Mouse (Mus musculus) limb, embryonic 12.5 days (tissue): ENCODE data around the gene Otop3. TPM values are rescaled to one million over a fixed set of nuclear protein-coding genes. Genes with fewer than 3 reads are reported as not detected.

Source experiments
- ATAC-seq: fragments of 200-750 bp; cut with Nextera tagmentation; 2 replicates; pipeline ENCODE4 v1.8.0; 2017; ENCODE audit warnings: low read depth, moderate TSS enrichment; ENCODE audit not compliant: insufficient number of reproducible peaks, insufficient read depth, low FRiP score, low TSS enrichment
- H3K27ac ChIP-seq: fragments of 300-500 bp; sonication (generic); 2 replicates; pipeline ENCODE4 v1.5.1; 2016; ENCODE audit warnings: mild to moderate bottlenecking, moderate library complexity
- H3K27me3 ChIP-seq: fragments of 300-500 bp; sonication (generic); 2 replicates; pipeline ENCODE4 v1.6.1; 2016; ENCODE audit warnings: mild to moderate bottlenecking, moderate library complexity
- H3K36me3 ChIP-seq: fragments of 300-500 bp; sonication (generic); 2 replicates; pipeline ENCODE4 v1.6.1; 2016; ENCODE audit warnings: mild to moderate bottlenecking, moderate library complexity
- H3K4me1 ChIP-seq: fragments of 300-500 bp; sonication (generic); replicated peaks from 2 replicates; pipeline ENCODE4 v1.6.1; 2016
- H3K4me2 ChIP-seq: fragments of 300-500 bp; sonication (generic); 2 replicates; pipeline ENCODE4 v1.6.1; 2016; ENCODE audit warnings: mild to moderate bottlenecking, moderate library complexity
- H3K4me3 ChIP-seq: fragments of 300-500 bp; sonication (generic); replicated peaks from 2 replicates; pipeline ENCODE4 v1.5.1; 2016; ENCODE audit warnings: mild to moderate bottlenecking
- H3K9ac ChIP-seq: fragments of 300-500 bp; sonication (generic); replicated peaks from 2 replicates; pipeline ENCODE4 v1.6.1; 2016; ENCODE audit warnings: mild to moderate bottlenecking, moderate library complexity
- H3K9me3 ChIP-seq: fragments of 300-500 bp; sonication (generic); 2 replicates; pipeline ENCODE4 v1.6.1; 2016; ENCODE audit warnings: mild to moderate bottlenecking, moderate library complexity
- WGBS: fragments of 180-500 bp; shearing (Covaris S2); methylation state at CpG from one replicate; pipeline ENCODE4 v1.1.7; 2016; 5-methylcytosine and 5-hydroxymethylcytosine counted together
- polyA plus RNA-seq: library from polyadenylated mRNA; unstranded; fragments of >200 nt; fragmentation: Nextera tagmentation; extraction: Ambion mirVana; gene quantifications from 2 replicates; pipeline ENCODE4 v1.2.1, GENCODE M21; 2016

Otop3 gene
- polyA plus RNA-seq, 1 experiment from 2014 or later = not detected

DNA sequence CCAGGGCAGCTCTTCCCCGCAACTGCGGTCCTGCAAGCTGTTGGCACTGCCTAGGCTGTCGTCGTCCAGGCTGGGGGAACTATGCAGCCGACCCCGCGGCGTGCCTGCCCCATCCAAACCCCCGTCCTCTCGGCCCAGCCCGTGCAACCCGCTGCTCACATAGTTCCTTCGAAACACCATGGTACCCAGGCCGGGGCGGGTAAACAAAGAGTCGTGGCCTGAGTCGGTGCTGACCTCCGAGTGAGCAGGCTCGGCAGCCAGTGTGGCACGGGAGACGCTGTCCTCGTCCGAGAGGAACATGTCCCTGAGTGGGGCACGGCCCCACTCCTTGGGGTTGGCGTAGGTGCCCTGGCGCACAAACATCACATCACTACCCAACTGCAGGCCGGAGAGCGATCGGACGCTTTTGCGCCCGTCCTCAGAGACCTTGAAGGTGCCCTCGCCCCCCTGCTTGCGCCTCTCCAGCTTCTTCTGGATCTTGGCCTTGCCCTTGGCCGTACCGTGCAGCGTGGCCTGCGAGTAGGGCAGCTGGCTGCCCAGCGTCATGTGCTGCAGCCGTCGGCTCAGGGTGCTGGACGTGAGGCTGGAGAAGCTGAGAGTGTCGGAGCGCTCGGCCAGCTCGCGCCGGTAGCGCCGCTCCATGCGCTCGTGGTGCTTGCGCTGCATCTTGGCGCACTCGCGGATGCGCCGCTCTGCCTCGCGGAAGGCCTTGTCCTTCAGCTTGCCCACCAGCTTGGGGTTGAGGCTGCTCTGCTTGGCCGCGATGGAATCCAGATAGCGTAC, 16.1 kb upstream of the Otop3 start:
- Histone ChIP-seq H3K36me3 (no peaks in the 10 kb centered on the region), H3K4me1 (peaks cover 9% of the 10 kb centered on the region; the same call in 1 of the 2 replicates), H3K4me3 (peak overlapping the region; percentile 18; the same call in 1 of the 2 replicates), H3K9ac (no peak overlapping the region), H3K4me2 (no peak overlapping the region), H3K27ac (no peak overlapping the region), H3K9me3 (no peaks in the 10 kb centered on the region), H3K27me3 (peaks cover 100% of the 10 kb centered on the region)
- 4% methylated on average over 63 of the region's 63 CpGs for WGBS
- ATAC-seq = no peak

DNA sequence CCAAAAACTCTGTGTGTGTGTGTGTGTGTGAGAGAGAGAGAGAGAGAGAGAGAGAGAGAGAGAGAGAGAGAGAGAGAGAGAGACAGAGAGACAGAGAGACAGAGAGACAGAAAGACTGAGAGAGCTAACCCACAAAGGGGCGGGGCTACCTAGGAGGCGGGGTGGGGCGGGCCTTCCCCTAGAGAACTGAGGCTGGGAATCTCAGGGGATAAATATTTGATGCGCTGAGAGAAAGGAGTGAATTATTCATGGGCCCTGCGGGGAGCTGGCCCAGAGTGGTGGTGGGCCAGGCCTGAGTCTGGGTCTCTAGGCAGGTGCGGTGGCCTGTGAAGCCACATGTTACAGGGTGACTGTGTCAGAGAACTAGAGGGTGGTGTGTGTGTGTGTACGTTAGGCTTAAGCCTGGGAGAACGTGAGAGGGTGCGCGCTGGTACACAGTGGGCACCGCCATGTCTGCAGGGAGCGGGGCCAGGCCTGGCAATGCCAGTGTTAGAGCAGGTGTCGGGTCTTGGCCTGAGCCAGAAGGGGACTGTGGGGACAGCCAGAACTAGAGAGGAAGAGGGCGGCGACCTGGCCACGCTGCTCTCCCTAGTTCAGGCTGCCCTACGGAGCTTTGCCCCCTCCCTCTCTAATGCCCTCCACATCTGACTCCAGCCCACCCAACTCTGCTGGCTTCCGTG, 14.7 kb upstream of the Otop3 start:
- Histone ChIP-seq H3K4me3 (no peak overlapping the region), H3K4me2 (no peak overlapping the region), H3K4me1 (peaks cover 9% of the 10 kb centered on the region; the same call in 1 of the 2 replicates), H3K9me3 (no peaks in the 10 kb centered on the region), H3K27ac (no peak overlapping the region), H3K9ac (no peak overlapping the region), H3K27me3 (peaks cover 100% of the 10 kb centered on the region), H3K36me3 (no peaks in the 10 kb centered on the region)
- no peak for ATAC-seq
- 4% methylated on average over 18 of the region's 18 CpGs for WGBS

DNA sequence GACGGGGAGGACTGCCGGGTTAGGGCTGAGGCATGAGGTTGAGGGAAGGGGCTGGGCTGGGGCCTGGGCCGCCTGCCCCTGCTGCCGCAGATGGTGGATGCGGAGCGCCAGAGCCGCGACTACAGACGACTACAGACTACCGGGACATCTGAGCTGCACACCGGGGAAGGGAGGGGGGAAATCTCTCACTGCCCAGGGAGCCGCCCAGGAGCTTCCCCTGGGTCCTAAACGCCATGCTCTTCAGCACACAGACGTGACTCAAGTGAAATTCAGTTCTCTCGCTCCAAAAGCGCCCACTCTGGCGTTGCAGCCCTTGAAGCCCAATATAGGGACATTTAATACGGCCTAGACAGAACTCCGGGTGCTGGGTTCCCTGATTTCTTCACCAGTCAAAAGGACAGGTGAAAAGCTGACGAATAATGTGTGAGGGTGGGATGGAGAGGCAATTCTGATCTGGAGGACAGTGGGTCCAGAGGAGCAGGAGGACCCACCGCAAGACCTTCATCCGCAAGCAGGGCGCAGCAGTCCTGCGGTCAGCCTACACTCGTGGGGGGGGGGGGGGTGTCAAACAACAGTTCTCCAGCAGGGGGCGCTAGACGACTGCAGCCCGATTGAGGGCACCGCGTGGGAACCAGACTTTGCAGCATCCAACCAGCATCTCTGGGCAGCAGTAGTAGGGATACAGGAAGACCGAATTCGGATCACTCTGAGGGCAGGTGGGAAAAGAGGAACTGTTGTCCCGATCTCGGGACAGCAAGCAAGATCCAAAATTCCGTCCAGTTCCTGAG, 12.4 kb upstream of the Otop3 start, which contains the start of gene Ush1g:
Gene Ush1g, minus strand, starts transcription at position 136 of the 788 bp plus-strand sequence.
- peaks cover 9% of the 10 kb centered on the region; the same call in 1 of the 2 replicates for H3K4me1 ChIP-seq
- no peaks in the 10 kb centered on the region for H3K9me3 ChIP-seq
- H3K36me3 ChIP-seq = no peaks in the 10 kb centered on the region
- peaks cover 97% of the 10 kb centered on the region for H3K27me3 ChIP-seq
- no peak within 1 kb of the TSS for H3K27ac ChIP-seq
- peak within 1 kb of the TSS; percentile 13; the same call in 1 of the 2 replicates for H3K4me3 ChIP-seq
- H3K4me2 ChIP-seq = peak within 1 kb of the TSS; percentile 26
- ATAC-seq = no peak
- 3% methylated on average over 35 of the region's 35 CpGs for WGBS
- H3K9ac ChIP-seq = no peak within 1 kb of the TSS

DNA sequence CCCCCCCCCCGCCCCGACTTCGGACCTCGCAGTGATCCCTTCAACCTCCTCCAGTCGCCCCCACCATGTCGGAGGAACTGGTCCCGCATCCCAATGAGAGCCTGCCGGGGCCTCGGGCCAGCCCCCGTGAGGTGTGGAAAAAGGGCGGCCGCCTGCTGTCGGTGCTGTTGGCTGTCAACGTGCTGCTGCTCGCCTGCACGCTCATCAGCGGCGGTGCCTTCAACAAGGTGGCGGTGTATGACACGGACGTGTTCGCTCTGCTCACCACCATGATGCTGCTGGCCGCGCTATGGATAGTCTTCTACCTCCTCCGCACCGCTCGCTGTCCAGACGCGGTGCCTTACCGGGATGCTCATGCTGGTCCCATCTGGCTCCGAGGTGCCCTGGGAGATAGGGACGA, 11.2 kb upstream of the Otop3 start:
- peaks cover 95% of the 10 kb centered on the region for H3K27me3 ChIP-seq
- no peaks in the 10 kb centered on the region for H3K9me3 ChIP-seq
- ATAC-seq = no peak
- 14% methylated on average over 32 of the region's 32 CpGs for WGBS
- peaks cover 9% of the 10 kb centered on the region; the same call in 1 of the 2 replicates for H3K4me1 ChIP-seq
- no peak overlapping the region for H3K27ac ChIP-seq
- no peak overlapping the region for H3K4me2 ChIP-seq
- no peak overlapping the region for H3K9ac ChIP-seq
- H3K4me3 ChIP-seq = no peak overlapping the region
- H3K36me3 ChIP-seq = no peaks in the 10 kb centered on the region

DNA sequence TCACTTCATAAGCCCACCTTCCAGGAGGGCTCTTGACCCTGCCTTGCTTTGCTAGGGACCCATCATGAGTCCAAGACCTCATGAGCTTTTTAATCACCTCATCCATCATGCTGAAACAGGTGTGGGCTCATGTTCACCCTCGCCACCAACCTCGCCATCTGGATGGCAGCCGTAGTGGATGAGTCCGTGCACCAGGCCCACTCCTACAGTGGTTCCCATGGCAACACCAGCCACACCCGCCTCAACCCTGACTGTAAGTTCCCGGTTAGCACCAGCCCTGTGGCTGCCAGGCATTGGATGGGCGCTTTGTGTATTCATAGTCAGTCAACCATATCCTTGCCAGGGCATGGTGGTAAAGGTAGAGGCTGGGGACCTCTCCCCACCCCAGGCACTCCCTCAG, 7.8 kb upstream of the Otop3 start:
- H3K4me2 ChIP-seq = no peak overlapping the region
- no peak overlapping the region for H3K27ac ChIP-seq
- peaks cover 89% of the 10 kb centered on the region for H3K27me3 ChIP-seq
- H3K4me3 ChIP-seq = no peak overlapping the region
- no peak overlapping the region for H3K9ac ChIP-seq
- no peaks in the 10 kb centered on the region for H3K36me3 ChIP-seq
- H3K9me3 ChIP-seq = no peaks in the 10 kb centered on the region
- 61% methylated on average over 7 of the region's 7 CpGs for WGBS
- H3K4me1 ChIP-seq = peaks cover 8% of the 10 kb centered on the region; the same call in 1 of the 2 replicates
- ATAC-seq = no peak

DNA sequence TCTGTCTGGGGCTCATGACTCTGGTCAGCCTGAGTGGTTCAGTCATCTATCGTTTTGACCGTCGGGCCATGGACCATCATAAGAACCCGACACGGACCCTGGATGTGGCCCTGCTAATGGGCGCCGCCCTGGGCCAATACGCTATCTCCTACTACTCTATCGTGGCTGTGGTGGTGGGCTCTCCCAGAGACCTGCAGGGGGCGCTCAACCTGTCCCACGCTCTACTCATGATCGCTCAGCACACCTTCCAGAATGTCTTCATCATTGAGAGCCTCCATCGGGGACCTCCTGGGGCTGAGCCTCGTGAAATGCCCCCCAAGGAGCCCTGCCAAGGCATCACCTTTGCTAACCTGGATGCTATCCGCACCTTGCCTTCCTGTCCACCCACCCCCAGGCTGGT, 5.2 kb upstream of the Otop3 start:
- 71% methylated on average over 15 of the region's 15 CpGs for WGBS

DNA sequence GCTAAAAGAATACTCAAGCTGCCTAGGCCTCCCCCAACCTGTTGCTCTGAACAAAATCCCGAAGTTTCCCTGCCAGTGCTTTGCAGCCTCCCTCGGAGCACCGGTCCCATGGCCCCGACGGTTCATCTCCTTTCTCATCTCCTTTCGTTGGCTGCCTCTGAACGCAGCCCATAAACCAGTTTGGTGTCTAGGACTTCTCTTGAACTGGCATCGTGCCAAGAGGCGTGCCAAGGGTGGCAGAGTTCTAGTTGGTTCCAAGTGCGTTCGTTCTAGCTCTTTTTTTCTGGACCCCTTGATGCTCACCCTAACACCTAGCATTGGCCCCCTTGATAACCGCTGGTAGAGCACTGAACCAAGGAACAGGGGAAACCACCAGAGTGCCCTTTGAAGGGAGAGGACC, 692 bp downstream of the Otop3 start:
- H3K4me1 ChIP-seq = peaks cover 6% of the 10 kb centered on the region; the same call in 1 of the 2 replicates
- no peak for ATAC-seq
- peaks cover 84% of the 10 kb centered on the region for H3K27me3 ChIP-seq
- H3K36me3 ChIP-seq = no peaks in the 10 kb centered on the region
- 57% methylated on average over 12 of the region's 12 CpGs for WGBS
- no peak overlapping the region for H3K4me2 ChIP-seq
- H3K27ac ChIP-seq = no peak overlapping the region
- no peak overlapping the region for H3K4me3 ChIP-seq
- no peaks in the 10 kb centered on the region for H3K9me3 ChIP-seq
- H3K9ac ChIP-seq = no peak overlapping the region

More for the DNA sequence above, 5.2 kb upstream of the Otop3 start:
- Histone ChIP-seq H3K4me3 (no peak overlapping the region), H3K27me3 (peaks cover 89% of the 10 kb centered on the region), H3K4me1 (peaks cover under 1% of the 10 kb centered on the region; the same call in 1 of the 2 replicates), H3K9ac (no peak overlapping the region), H3K27ac (no peak overlapping the region), H3K9me3 (no peaks in the 10 kb centered on the region), H3K36me3 (no peaks in the 10 kb centered on the region), H3K4me2 (no peak overlapping the region)
- no peak for ATAC-seq

DNA sequence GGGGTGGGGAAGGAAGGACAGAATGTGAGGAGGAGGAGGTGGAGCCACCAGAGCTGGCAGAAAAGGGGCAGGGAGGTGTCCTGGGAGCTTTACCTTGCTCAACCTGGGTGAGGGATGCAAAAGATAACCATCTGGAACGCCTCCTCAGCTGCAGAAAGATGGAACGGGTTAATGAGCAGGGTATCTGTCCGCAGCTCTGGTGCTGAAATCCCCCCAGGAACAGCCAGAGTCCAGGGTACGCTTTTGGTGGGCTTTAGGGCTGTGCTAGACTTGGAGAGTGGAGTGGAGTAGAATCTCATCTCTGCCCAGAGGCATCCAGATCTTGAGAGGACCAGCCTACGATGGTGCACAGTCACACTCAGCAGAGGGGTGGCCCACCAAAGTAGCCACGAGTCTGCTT, 1.6 kb downstream of the Otop3 start:
- no peaks in the 10 kb centered on the region for H3K9me3 ChIP-seq
- WGBS = 16% methylated on average over 6 of the region's 6 CpGs
- peaks cover 6% of the 10 kb centered on the region; the same call in 1 of the 2 replicates for H3K4me1 ChIP-seq
- no peak for ATAC-seq
- H3K27ac ChIP-seq = no peak overlapping the region
- H3K4me3 ChIP-seq = no peak overlapping the region
- no peak overlapping the region for H3K9ac ChIP-seq
- H3K4me2 ChIP-seq = no peak overlapping the region
- H3K36me3 ChIP-seq = no peaks in the 10 kb centered on the region
- H3K27me3 ChIP-seq = peaks cover 86% of the 10 kb centered on the region

DNA sequence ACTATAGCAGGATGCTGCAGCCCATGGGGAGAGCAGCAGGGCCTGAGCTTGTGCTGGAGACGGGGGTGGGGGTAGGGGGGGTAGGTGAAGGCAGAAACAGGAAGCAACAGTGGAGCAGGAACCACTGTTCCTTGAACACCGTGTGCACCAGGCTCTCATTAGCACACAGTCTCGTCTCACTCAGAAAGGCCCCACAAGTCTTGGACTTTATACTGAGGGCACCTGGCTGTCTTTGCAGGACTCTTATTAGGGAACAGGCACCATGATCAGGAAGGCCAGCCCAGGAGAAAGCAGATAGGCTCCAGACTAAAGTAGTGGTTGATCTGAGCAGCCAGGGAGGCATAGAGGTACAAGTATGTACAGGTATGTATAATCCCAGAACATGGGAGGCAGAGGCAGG, 2.8 kb downstream of the Otop3 start:
- H3K9me3 ChIP-seq = no peaks in the 10 kb centered on the region
- no peak for ATAC-seq
- peaks cover 6% of the 10 kb centered on the region; the same call in 1 of the 2 replicates for H3K4me1 ChIP-seq
- no peak overlapping the region for H3K9ac ChIP-seq
- H3K4me2 ChIP-seq = no peak overlapping the region
- no peaks in the 10 kb centered on the region for H3K36me3 ChIP-seq
- no peak overlapping the region for H3K4me3 ChIP-seq
- H3K27me3 ChIP-seq = peaks cover 80% of the 10 kb centered on the region
- no peak overlapping the region for H3K27ac ChIP-seq
- 58% methylated on average over 3 of the region's 3 CpGs for WGBS

DNA sequence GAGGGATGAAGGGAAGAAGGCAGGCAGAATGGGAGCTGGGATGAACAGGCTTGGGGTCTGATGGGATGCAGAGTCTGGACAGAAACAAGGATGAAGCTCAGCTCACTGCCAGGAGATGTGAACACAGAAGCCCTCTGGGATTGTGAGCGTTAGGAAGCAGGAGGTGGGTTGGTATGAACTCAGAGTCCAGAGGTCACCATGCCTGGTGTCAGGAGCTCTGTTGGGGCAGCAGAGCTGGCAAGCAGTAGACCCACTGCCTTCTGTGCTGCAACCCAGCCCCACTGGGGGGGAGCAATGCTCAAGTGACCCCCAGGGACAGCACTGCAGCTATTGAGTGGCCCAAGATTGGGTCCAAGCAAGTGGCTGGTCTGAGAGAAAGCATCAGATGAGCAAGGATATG, 3.3 kb downstream of the Otop3 start:
- no peak for ATAC-seq
- no peak overlapping the region for H3K27ac ChIP-seq
- no peaks in the 10 kb centered on the region for H3K36me3 ChIP-seq
- WGBS = 64% methylated on average over 1 of the region's 1 CpGs
- no peak overlapping the region for H3K4me3 ChIP-seq
- no peak overlapping the region for H3K9ac ChIP-seq
- no peak overlapping the region for H3K4me2 ChIP-seq
- peaks cover 76% of the 10 kb centered on the region for H3K27me3 ChIP-seq
- H3K9me3 ChIP-seq = no peaks in the 10 kb centered on the region
- peaks cover 6% of the 10 kb centered on the region; the same call in 1 of the 2 replicates for H3K4me1 ChIP-seq

DNA sequence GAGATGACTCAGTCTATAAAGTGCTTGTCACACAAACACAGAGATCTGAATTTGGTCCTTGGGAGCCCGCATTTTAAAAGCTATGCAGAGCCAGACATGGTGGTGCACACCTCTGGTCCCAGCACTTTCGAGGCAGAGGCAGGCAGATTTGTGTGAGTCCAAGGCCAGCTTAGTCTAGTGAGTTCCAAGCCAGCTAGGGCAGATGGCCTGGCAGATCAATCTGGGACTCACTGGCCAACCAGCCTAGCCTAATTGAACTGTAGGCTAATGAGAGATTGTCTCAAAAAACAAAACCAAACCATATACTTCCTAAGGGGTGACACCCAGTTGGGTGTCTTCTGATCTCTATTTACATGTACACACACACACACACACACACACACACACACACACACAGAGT, 6.7 kb downstream of the Otop3 start:
- WGBS = 70% methylated on average over 2 of the region's 2 CpGs
- H3K4me2 ChIP-seq = no peak overlapping the region
- peaks cover 18% of the 10 kb centered on the region for H3K4me1 ChIP-seq

More for the DNA sequence above, 6.7 kb downstream of the Otop3 start:
- no peak for ATAC-seq
- Histone ChIP-seq H3K36me3 (no peaks in the 10 kb centered on the region), H3K4me3 (no peak overlapping the region), H3K9ac (no peak overlapping the region), H3K27me3 (peaks cover 56% of the 10 kb centered on the region), H3K27ac (no peak overlapping the region), H3K9me3 (no peaks in the 10 kb centered on the region)
